Mouse (Mus musculus): ENCODE results near the gene Gm49353.

Gm49353 gene

GRCm38 (mm10) chr10:29198642-29199041 is at the start of gene Gm49353:
Gm49353 (plus strand) TSS chr10:29198954.
- no peak for DNase-seq (ENCODE audit: low spot score)

DNA sequence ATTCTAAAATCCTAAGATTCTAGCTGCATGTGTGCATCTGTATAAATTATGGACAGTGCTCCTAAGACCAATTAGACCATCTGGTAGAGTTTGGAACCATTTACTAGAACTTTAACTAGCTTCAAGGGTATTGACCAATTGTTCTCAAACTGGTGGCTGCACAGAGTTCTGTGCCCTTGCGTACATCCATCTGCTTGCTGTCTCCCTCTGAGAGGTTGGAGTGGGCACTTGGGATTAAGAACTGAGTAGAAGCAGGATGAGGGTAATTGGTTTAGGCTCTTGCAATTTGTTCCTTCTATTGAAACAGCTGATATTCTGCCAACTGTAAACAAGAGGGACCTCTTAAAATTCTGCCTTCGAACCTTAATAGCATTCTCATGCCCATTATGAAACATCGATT is 43.5 kb upstream of the Gm49353 start:
- no peak for DNase-seq (ENCODE audit: low spot score)

- DNase-seq (ENCODE audit: low spot score), result no peak
Measured at GRCm38 (mm10) chr10:29161664-29162063, 37.1 kb upstream of the Gm49353 start.

DNA sequence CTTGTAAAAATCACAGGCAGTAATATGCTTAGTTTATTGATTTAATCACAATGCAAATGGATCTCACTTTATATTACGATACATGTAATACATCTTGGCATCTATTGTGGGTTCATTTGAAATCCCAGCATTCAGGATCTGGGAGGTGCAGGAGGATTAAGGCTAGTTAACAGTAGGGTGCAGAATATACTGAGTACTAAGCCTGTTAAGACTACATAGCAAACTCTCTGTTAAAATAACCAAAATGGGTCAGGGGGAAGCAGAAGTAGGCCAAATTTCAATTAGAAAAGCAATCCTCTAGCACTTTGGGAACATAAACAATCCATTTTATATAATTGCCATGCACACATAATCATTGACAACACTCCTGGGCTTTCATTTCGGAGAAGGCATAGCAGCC is 25.0 kb upstream of the Gm49353 start:
- no peak for DNase-seq (ENCODE audit: low spot score)

DNA sequence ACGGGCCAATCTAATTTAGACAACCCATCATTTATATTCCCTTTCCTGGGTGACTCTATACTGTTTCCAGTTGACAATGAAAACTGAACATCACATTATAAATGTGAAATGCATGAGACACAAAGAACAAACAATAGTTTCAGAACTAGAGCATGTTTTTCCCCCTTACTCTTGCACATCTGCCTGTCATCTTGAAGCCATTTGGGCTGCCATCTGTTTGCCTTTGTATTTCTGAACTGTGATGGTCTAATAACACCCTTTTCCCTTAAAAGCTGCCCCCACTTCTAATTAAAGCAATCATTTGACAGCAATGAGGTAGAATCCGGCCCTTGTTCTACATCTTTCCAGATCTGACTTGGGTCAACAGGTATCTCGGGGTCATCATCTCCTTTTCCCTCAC is 23.1 kb upstream of the Gm49353 start:
- DNase-seq (ENCODE audit: low spot score), result no peak

GRCm38 (mm10) chr10:29176881-29177280 is 21.9 kb upstream of the Gm49353 start:
- DNase-seq (ENCODE audit: low spot score), result no peak

GRCm38 (mm10) chr10:29178003-29178402 is 20.8 kb upstream of the Gm49353 start:
- DNase-seq (ENCODE audit: low spot score), result no peak

- DNase-seq (ENCODE audit: low spot score), result no peak
Measured at GRCm38 (mm10) chr10:29180210-29180609, 18.5 kb upstream of the Gm49353 start.

DNA sequence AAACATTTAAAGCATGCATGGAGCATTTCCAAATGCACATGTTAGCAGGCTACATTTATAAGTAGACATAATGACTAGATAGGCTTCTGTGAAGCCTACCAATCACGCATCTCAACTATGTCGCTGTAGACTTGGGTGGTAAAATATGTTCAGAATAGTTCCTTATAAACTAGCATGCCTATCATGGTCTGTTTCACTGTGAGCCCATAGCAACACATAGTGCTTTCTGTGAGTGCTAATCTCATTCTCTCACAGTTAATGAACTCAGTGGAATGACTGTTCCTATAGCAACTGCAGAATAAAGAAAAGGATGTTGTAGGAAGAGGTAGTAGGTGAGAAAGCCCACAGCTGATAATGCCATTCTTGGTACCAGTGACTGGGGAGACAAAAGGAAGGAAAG is 17.7 kb upstream of the Gm49353 start:
- no peak for DNase-seq (ENCODE audit: low spot score)

DNA sequence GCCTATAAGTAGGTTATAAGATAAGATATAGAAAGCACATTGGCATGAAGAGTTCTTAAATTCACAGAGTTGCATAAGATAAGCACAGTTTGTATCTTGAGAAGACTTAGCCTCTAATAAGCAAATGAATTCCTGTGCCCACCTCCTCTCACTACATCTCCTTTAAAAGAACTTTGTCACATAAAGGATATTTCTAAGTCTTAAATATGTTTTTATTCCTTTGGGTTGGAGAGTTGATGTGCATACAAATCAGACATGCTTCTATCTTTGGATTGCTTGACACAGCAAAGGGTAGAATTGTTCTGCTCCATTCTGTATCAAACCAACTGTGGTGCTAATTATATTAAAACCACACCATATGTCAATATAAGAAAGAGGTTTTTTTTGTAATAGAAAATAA is 5.0 kb upstream of the Gm49353 start:
- DNase-seq (ENCODE audit: low spot score), result no peak

GRCm38 (mm10) chr10:29196811-29197210 is 1.9 kb upstream of the Gm49353 start:
- DNase-seq (ENCODE audit: low spot score), result no peak

- no peak for DNase-seq (ENCODE audit: low spot score)
Measured at GRCm38 (mm10) chr10:29199835-29200234, 1.1 kb downstream of the Gm49353 start.

DNA sequence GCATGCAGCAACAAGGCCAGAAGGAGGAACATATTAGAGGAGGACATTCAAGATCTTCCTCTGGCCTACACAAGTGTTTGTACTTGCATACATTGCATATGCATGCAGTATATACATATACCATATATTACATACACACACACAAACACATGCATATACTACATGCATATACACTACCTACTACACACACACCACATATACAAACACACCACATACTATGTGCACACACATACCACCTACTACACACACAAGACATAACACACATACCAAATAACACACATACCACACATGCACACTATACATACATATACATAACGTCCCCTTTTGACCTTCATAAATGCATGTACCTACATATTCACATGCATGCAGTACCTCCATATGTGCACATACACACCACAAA is 1.9 kb downstream of the Gm49353 start:
- no peak for DNase-seq (ENCODE audit: low spot score)

- DNase-seq (ENCODE audit: low spot score), result no peak
Measured at GRCm38 (mm10) chr10:29206730-29207129, 8.0 kb downstream of the Gm49353 start.

- DNase-seq (ENCODE audit: low spot score), result no peak
Measured at GRCm38 (mm10) chr10:29208735-29209134, 10.0 kb downstream of the Gm49353 start.

- DNase-seq (ENCODE audit: low spot score), result no peak
Measured at GRCm38 (mm10) chr10:29211453-29211852, 12.7 kb downstream of the Gm49353 start, which contains the start of gene 9330159F19Rik. 9330159F19Rik (plus strand) TSS chr10:29211606.

- DNase-seq (ENCODE audit: low spot score), result no peak
Measured at GRCm38 (mm10) chr10:29213534-29214100, 14.9 kb downstream of the Gm49353 start.

- no peak for DNase-seq (ENCODE audit: low spot score)
Measured at GRCm38 (mm10) chr10:29216957-29217356, 18.2 kb downstream of the Gm49353 start.

DNA sequence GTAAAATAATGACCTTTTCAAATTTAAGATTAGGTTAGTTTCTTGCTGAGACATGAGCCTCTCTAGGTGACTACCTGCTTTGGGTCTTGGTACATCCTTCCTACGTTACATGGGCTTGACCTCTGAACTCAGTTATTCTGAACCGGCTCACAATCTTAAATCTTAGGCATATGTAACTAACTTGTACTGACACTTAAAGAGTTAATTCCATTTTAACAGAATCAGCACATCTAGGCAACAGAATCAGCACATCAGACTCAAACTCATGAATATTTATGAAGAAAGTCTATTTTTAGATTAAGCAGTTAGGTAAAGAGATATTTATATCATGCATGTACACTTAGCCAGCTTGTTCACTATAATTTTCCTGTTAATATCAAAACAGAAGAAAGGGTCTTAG is 18.7 kb downstream of the Gm49353 start:
- no peak for DNase-seq (ENCODE audit: low spot score)

GRCm38 (mm10) chr10:29225329-29225728 is 26.6 kb downstream of the Gm49353 start:
- no peak for DNase-seq (ENCODE audit: low spot score)

DNA sequence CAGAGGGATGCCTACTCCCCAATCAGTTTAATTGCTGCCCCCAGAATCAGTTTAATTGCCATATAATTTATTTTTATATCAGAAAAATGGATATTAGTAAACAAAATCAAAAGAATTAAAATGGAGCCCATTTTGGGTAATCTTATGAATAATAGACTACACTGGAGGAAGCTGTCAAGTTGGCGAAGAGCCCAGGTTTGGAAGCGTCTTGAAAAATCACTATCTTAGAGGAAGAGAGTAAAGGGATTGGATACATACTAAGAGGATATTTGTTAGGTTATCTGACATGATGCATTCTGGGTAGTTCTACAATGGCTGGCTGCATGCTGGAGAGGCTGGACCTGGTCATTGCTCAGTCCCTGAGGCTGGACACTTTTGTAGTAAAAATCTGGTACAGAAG is 32.5 kb downstream of the Gm49353 start:
- no peak for DNase-seq (ENCODE audit: low spot score)
